Mouse (Mus musculus): ENCODE measurements at regions not wholly inside any gene's neighbourhood (a gene's known extent, or its start where the extent isn't known, plus 50 kb on each side); places are given as distances from the start of the nearest gene placed in this dataset.

DNA sequence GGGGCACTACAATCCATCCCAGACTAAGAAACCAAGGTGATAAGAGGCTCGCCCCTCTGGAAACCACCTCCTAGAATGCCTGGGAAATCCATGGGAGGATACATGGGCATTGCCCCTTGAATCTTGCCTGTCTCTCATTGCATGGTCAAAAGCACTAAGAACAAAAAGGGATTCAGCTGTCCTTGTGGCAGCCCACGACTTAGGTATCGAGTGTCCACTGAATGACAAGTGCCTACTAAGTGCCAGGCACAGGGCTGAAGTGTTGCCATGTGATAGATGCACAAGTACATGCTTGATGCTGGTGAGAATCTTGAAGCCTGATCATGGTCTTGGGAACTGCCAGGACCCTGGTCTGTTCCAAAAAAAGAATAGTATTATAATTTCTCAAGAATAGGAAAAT, 371.9 kb downstream of the Osr1 start:
- H3K36me3 ChIP-seq (ENCODE audit: control insufficient read depth, insufficient read depth, low read length, poor library complexity, severe bottlenecking), result no peaks in the 10 kb centered on the region
- no peak overlapping the region for H3K4me3 ChIP-seq (ENCODE audit: insufficient read depth in 1 of 2, low read depth in 1 of 2, low read length in 2 of 2, poor library complexity in 1 of 2, severe bottlenecking in 1 of 2)
- H3K9me3 ChIP-seq (ENCODE audit: control insufficient read depth, insufficient read depth, low read depth, low read length), result no peaks in the 10 kb centered on the region
- no peak for DNase-seq (ENCODE audit: low read depth, low spot score)
- in situ Hi-C loops (cut with MboI; ENCODE audit: low sequenced_read_pairs in 2 of 2, unreplicated experiment in 2 of 2), result no loop called here
- H3K9ac ChIP-seq (ENCODE audit: insufficient read depth, low read depth, low read length, poor library complexity, severe bottlenecking), result no peak overlapping the region
- H3K4me1 ChIP-seq (ENCODE audit: control insufficient read depth in 2 of 2, insufficient read depth in 2 of 2, low read length in 2 of 2, poor library complexity in 1 of 2), result no peaks in the 10 kb centered on the region
- TF ChIP-seq ZNF384 (IDR thresholded peaks at IDR 0.05; ENCODE audit: low read depth, low read length), result no peak
- no peak for TF ChIP-seq CHD2 (IDR thresholded peaks at IDR 0.05; ENCODE audit: low read depth, low read length)
- TF ChIP-seq ZC3H11A (IDR thresholded peaks at IDR 0.05; ENCODE audit: borderline replicate concordance, low read depth, low read length), result no peak
- no peak for TF ChIP-seq HCFC1 (IDR thresholded peaks at IDR 0.05; ENCODE audit: borderline replicate concordance, insufficient read depth, low read length)
- TF ChIP-seq MAFK (IDR thresholded peaks at IDR 0.05; ENCODE audit: insufficient read depth, low read depth, low read length), result no peak
- H3K27ac ChIP-seq (ENCODE audit: insufficient read depth, low read depth, low read length, poor library complexity, severe bottlenecking), result no peak overlapping the region

DNA sequence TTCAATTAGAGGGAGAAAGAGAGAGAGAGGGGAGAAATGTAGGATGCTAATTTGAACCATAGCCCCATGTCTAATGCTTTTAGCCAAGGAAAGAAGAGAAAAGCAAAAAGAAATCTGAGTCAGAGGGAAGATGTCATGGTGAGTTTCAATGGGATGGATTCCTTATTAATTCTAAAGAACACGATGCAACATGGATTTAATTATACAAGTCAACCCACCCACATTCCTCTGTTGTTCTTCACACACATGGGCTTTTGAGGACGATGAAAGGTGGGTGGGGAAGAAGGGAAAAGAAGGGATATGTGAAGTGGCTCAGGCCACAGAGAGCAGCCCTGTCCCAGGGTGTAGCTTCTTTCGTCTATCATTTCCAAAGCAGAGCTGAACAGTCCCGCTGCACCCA, 378.9 kb downstream of the Osr1 start:
- Histone ChIP-seq H3K4me3 (ENCODE audit: insufficient read depth in 1 of 2, low read depth in 1 of 2, low read length in 2 of 2, poor library complexity in 1 of 2, severe bottlenecking in 1 of 2) (no peak overlapping the region), H3K27ac (ENCODE audit: insufficient read depth, low read depth, low read length, poor library complexity, severe bottlenecking) (no peak overlapping the region), H3K9ac (ENCODE audit: insufficient read depth, low read depth, low read length, poor library complexity, severe bottlenecking) (no peak overlapping the region), H3K36me3 (ENCODE audit: control insufficient read depth, insufficient read depth, low read length, poor library complexity, severe bottlenecking) (no peaks in the 10 kb centered on the region), H3K4me1 (ENCODE audit: control insufficient read depth in 2 of 2, insufficient read depth in 2 of 2, low read length in 2 of 2, poor library complexity in 1 of 2) (no peaks in the 10 kb centered on the region), H3K9me3 (ENCODE audit: control insufficient read depth, insufficient read depth, low read depth, low read length) (no peaks in the 10 kb centered on the region)
- TF ChIP-seq ZC3H11A (IDR thresholded peaks at IDR 0.05; ENCODE audit: borderline replicate concordance, low read depth, low read length) (no peak), HCFC1 (IDR thresholded peaks at IDR 0.05; ENCODE audit: borderline replicate concordance, insufficient read depth, low read length) (no peak), ZNF384 (IDR thresholded peaks at IDR 0.05; ENCODE audit: low read depth, low read length) (no peak), CHD2 (IDR thresholded peaks at IDR 0.05; ENCODE audit: low read depth, low read length) (no peak), MAFK (IDR thresholded peaks at IDR 0.05; ENCODE audit: insufficient read depth, low read depth, low read length) (no peak)
- DNase-seq (ENCODE audit: low read depth, low spot score), result no peak
- in situ Hi-C loops (cut with MboI; ENCODE audit: low sequenced_read_pairs in 2 of 2, unreplicated experiment in 2 of 2), result no loop called here

DNA sequence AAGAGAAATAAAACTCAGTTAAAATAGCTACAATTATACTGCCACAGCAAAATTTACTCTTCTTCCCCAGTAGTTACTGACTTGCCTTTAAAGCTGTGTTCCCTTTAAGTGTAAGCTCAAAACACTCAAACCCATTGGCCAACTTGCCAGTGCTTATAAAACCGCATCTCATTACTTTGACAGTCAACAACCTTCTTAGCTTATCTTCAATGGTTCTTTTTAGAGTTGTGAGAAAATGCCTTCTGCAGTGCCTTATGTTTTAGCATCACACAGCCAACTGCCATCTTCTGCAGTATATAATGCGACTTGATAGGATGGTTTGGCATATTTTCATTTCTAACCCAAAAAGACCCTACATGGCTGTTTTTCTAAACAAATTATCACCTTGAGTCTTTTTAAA, 382.5 kb downstream of the Osr1 start:
- H3K9ac ChIP-seq (ENCODE audit: insufficient read depth, low read depth, low read length, poor library complexity, severe bottlenecking), result no peak overlapping the region
- no peaks in the 10 kb centered on the region for H3K9me3 ChIP-seq (ENCODE audit: control insufficient read depth, insufficient read depth, low read depth, low read length)
- TF ChIP-seq MAFK (IDR thresholded peaks at IDR 0.05; ENCODE audit: insufficient read depth, low read depth, low read length) (no peak), CHD2 (IDR thresholded peaks at IDR 0.05; ENCODE audit: low read depth, low read length) (no peak), ZNF384 (IDR thresholded peaks at IDR 0.05; ENCODE audit: low read depth, low read length) (no peak), ZC3H11A (IDR thresholded peaks at IDR 0.05; ENCODE audit: borderline replicate concordance, low read depth, low read length) (no peak), HCFC1 (IDR thresholded peaks at IDR 0.05; ENCODE audit: borderline replicate concordance, insufficient read depth, low read length) (no peak)
- in situ Hi-C loops (cut with MboI; ENCODE audit: low sequenced_read_pairs in 2 of 2, unreplicated experiment in 2 of 2), result no loop called here
- H3K36me3 ChIP-seq (ENCODE audit: control insufficient read depth, insufficient read depth, low read length, poor library complexity, severe bottlenecking), result no peaks in the 10 kb centered on the region
- H3K4me3 ChIP-seq (ENCODE audit: insufficient read depth in 1 of 2, low read depth in 1 of 2, low read length in 2 of 2, poor library complexity in 1 of 2, severe bottlenecking in 1 of 2), result no peak overlapping the region
- no peaks in the 10 kb centered on the region for H3K4me1 ChIP-seq (ENCODE audit: control insufficient read depth in 2 of 2, insufficient read depth in 2 of 2, low read length in 2 of 2, poor library complexity in 1 of 2)
- no peak for DNase-seq (ENCODE audit: low read depth, low spot score)
- no peak overlapping the region for H3K27ac ChIP-seq (ENCODE audit: insufficient read depth, low read depth, low read length, poor library complexity, severe bottlenecking)

DNA sequence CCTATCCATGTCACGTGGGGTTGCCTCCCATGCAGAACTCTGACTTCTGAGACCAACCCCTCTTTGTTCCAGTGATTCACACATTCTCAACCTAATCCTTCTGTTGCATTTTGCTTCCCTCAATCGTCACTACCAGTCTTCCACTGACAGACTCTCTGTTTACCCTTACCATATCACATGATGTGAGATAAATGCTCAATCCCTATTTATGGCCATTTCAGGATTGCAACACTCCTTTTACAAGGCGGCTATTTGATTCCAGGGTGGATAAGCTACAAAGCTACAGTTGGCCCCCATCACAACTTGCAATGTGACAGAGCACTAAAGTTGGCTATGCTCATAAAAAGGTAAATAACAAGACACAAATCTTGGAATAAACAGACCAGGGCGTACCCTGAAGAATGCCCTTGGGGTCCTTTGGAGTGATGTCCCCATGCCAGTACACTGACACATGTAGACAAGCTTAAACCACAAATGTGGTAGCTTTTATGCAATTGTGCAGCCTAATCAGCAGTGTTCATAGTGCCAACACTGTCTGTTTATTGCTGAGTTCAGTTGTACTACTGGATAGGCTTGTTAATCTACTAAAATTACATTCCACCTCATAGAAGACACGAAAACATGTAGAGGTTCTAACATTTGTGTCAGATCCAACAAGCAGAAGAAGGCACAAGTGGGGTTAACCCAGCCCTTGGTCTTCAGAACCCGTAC, 384.4 kb downstream of the Osr1 start:
- TF ChIP-seq MAFK (IDR thresholded peaks at IDR 0.05; ENCODE audit: insufficient read depth, low read depth, low read length), result no peak
- TF ChIP-seq ZC3H11A (IDR thresholded peaks at IDR 0.05; ENCODE audit: borderline replicate concordance, low read depth, low read length), result no peak
- no peak for TF ChIP-seq HCFC1 (IDR thresholded peaks at IDR 0.05; ENCODE audit: borderline replicate concordance, insufficient read depth, low read length)
- no peak for TF ChIP-seq CHD2 (IDR thresholded peaks at IDR 0.05; ENCODE audit: low read depth, low read length)
- no peak for TF ChIP-seq ZNF384 (IDR thresholded peaks at IDR 0.05; ENCODE audit: low read depth, low read length)
- Histone ChIP-seq H3K27ac (ENCODE audit: insufficient read depth, low read depth, low read length, poor library complexity, severe bottlenecking) (no peak overlapping the region), H3K36me3 (ENCODE audit: control insufficient read depth, insufficient read depth, low read length, poor library complexity, severe bottlenecking) (no peaks in the 10 kb centered on the region), H3K9ac (ENCODE audit: insufficient read depth, low read depth, low read length, poor library complexity, severe bottlenecking) (no peak overlapping the region), H3K4me1 (ENCODE audit: control insufficient read depth in 2 of 2, insufficient read depth in 2 of 2, low read length in 2 of 2, poor library complexity in 1 of 2) (no peaks in the 10 kb centered on the region), H3K9me3 (ENCODE audit: control insufficient read depth, insufficient read depth, low read depth, low read length) (no peaks in the 10 kb centered on the region), H3K4me3 (ENCODE audit: insufficient read depth in 1 of 2, low read depth in 1 of 2, low read length in 2 of 2, poor library complexity in 1 of 2, severe bottlenecking in 1 of 2) (no peak overlapping the region)
- DNase-seq (ENCODE audit: low read depth, low spot score), result no peak
- in situ Hi-C loops (cut with MboI; ENCODE audit: low sequenced_read_pairs in 2 of 2, unreplicated experiment in 2 of 2), result no loop called here

Data from ES-E14 (cell line).